Comparison of ENCODE assay signal across 7 mouse cellular contexts in the genomic region with DNA sequence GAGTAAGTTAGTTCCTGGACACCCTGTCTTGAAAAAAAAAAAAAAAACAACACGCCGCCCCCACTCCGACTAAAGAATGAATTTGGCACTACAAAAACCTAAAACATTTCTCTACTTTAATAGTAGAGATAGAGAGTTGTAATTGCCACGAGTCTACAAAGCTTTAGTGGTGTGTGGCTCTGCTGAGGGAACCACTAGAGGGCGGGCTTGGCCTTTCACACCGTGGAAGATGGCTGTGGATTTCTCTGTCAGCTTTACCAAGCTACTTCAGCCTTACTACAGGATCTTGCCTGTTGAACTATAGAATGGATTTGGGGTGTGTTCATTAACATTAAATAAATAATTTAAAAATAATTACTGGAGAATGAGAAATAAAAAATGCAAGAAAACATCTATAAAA. TPM values are rescaled to one million over a fixed set of nuclear protein-coding genes. Genes with fewer than 3 reads are reported as not detected.
A peak's percentile ranks its signal among the peaks of the same experiment; 100 is the strongest.
DNase-seq lines count a peak whose midpoint lies in the region; ATAC-seq and TF ChIP-seq lines count a peak whose summit lies in the region.

No protein-coding gene starts in this region.

- intact Hi-C loops in left cerebral cortex, postnatal 36 days (cut with DNase I), result loop anchor here (2.0 kb wide), 1 partner anchor 44 kb away; no protein-coding TSS in a partner anchor

- no peaks in the 10 kb centered on the region for H3K27me3 ChIP-seq in midbrain, embryonic 14.5 days (ENCODE audit: control insufficient read depth, insufficient read depth, low read length)

- TF ChIP-seq CTCF in cortical plate, adult 2 months (IDR thresholded peaks at IDR 0.05; ENCODE audit: extremely low read depth, insufficient read depth, low read length), result peak; percentile 96

- no peak overlapping the region for H3K27ac ChIP-seq in cortical plate, adult 2 months (ENCODE audit: insufficient read depth, low read length)
- no peak overlapping the region for H3K27ac ChIP-seq in midbrain, embryonic 14.5 days (replicated peaks; ENCODE audit: low read depth, low read length)

- no peaks in the 10 kb centered on the region for H3K36me3 ChIP-seq in midbrain, embryonic 14.5 days (ENCODE audit: control insufficient read depth, insufficient read depth, low read length)

- H3K9ac ChIP-seq in midbrain, embryonic 14.5 days (replicated peaks; ENCODE audit: low read length), result no peak overlapping the region

- no peak overlapping the region for H3K4me2 ChIP-seq in midbrain, embryonic 14.5 days (ENCODE audit: low read length)

- peak; percentile 77 to 80 for DNase-seq in adrenal gland, adult 18-20 months (ENCODE audit: low spot score in 2 of 2)
- DNase-seq in gastrocnemius, postnatal 10 days, result peak; percentile 83
- DNase-seq in kidney, adult 11 months, result peak; percentile 57
- DNase-seq in left cerebral cortex, postnatal 36 days (ENCODE audit: low spot score in 2 of 2), result peak; percentile 72
- DNase-seq in midbrain, embryonic 14.5 days, result peak; percentile 90
- DNase-seq in spleen, adult 12 weeks (ENCODE audit: low spot score), result peak; percentile 55

- H3K4me1 ChIP-seq in cortical plate, adult 2 months (ENCODE audit: control insufficient read depth, insufficient read depth, low read length), result peaks cover 3% of the 10 kb centered on the region
- no peaks in the 10 kb centered on the region for H3K4me1 ChIP-seq in midbrain, embryonic 14.5 days (ENCODE audit: control insufficient read depth, insufficient read depth, low read length)

- TF ChIP-seq POLR2A in cortical plate, adult 2 months (IDR thresholded peaks at IDR 0.05; ENCODE audit: extremely low read depth, insufficient read depth, low read length), result no peak

- 18% methylated on average over 6 of the region's 6 CpGs for WGBS in midbrain, embryonic 14.5 days

- peak; percentile 63; the same call in 1 of the 2 replicates for ATAC-seq in midbrain, embryonic 14.5 days (ENCODE audit: low FRiP score, low TSS enrichment)

- no peak overlapping the region for H3K4me3 ChIP-seq in cortical plate, adult 2 months (ENCODE audit: insufficient read depth, low read length)
- no peak overlapping the region for H3K4me3 ChIP-seq in midbrain, embryonic 14.5 days (replicated peaks; ENCODE audit: low read depth, low read length)

- no peaks in the 10 kb centered on the region for H3K9me3 ChIP-seq in midbrain, embryonic 14.5 days (ENCODE audit: control insufficient read depth, low read length)

RNA-seq across cellular contexts. Expression of gene Cfl2, which starts 32.1 kb away (rescaled TPM):
- total RNA-seq in adrenal gland, adult 18-20 months (2021), result 100 to 1,000 TPM; 121 to 137 TPM
- polyA plus RNA-seq in cortical plate, adult 2 months (2012; rRNA removed), result 55.9 and 62.0 TPM in 2 replicates
- total RNA-seq in gastrocnemius, postnatal 10 days (2021), result 100 to 1,000 TPM; 862 to 872 TPM
- 100 to 1,000 TPM; 106 to 113 TPM for total RNA-seq in left cerebral cortex, postnatal 36 days (2021)
- polyA plus RNA-seq in midbrain, embryonic 14.5 days (2014; fragmentation: Nextera tagmentation; extraction: Ambion mirVana), result 283 and 312 TPM in 2 replicates

RNA-seq across cellular contexts. Expression of gene Snx6, which starts 35.1 kb away (rescaled TPM):
- 10 to 100 TPM; 57.6 to 61.0 TPM for total RNA-seq in adrenal gland, adult 18-20 months (2021)
- polyA plus RNA-seq in cortical plate, adult 2 months (2012; rRNA removed), result 37.3 and 39.7 TPM in 2 replicates
- total RNA-seq in gastrocnemius, postnatal 10 days (2021), result 10 to 100 TPM; 32.5 to 37.7 TPM
- 10 to 100 TPM; 44.3 to 45.5 TPM for total RNA-seq in left cerebral cortex, postnatal 36 days (2021)
- 156 and 175 TPM in 2 replicates for polyA plus RNA-seq in midbrain, embryonic 14.5 days (2014; fragmentation: Nextera tagmentation; extraction: Ambion mirVana)

Comparison
In these comparisons a context has a peak if more than half of its experiments do, and no peak if none do; other contexts are left out.
1. RNA of gene Cfl2, which starts 32.1 kb away (total RNA-seq): 862 to 872 TPM in gastrocnemius, postnatal 10 days; 121 to 137 TPM in adrenal gland, adult 18-20 months and 106 to 113 TPM in left cerebral cortex, postnatal 36 days; every median in the first group is over 4 times any median in the second.
2. Peak in every context shown above with its lines, with median percentiles within 50 percentile points of each other: DNase-seq.